Mouse (Mus musculus) heart, adult 2 months (tissue): Measurements from ENCODE around the gene Caln1.
A peak's percentile ranks its signal among the peaks of the same experiment; 100 is the strongest.

Experiments used
- CTCF ChIP-seq: fragments of 200-600 bp; IDR thresholded peaks from 2 replicates; pipeline ENCODE4 v1.8.1; 2022; ENCODE audit warnings: antibody characterized with exemption, mild to moderate bottlenecking, moderate library complexity
- EP300 ChIP-seq: fragments of 200-500 bp; IDR thresholded peaks from 2 replicates; pipeline ENCODE4 v1.6.1; 2011; ENCODE audit warnings: low read depth, low read length, control low read depth; ENCODE audit not compliant: insufficient read depth
- POLR2A ChIP-seq: fragments of 200-500 bp; IDR thresholded peaks from 2 replicates; pipeline ENCODE4 v1.6.1; 2011; ENCODE audit warnings: mild to moderate bottlenecking, low read depth, low read length, control low read depth; ENCODE audit not compliant: insufficient read depth

DNA sequence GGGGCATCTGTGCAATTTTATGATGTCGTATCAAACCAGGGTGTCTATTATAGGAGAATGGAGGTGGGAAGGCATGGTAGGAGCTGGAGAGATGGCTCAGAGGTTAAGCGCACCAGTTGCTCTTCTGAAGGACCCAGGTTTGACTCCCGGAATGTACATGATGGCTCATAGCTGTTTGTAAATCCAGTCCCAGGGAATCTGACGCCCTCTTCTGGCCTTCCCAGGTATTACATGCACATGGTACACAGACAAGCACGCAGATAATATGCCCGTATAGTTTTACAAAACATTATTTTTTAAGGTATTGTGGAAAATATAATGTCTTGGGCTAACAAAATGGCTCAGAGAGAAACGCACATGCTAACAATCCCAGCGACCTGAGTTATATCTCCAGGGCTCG, 443.8 kb downstream of the Caln1 start:
- no peak for TF ChIP-seq EP300
- 0 out of 2 replicates have a peak, but pooled peaks have one; percentile 19 for TF ChIP-seq CTCF
- TF ChIP-seq POLR2A: no peak
